Mouse (Mus musculus) kidney, postnatal 25 days (tissue): ENCODE results near the gene Usp43.

ENCODE experiments used
- DNase-seq, 2 experiments: peaks; one replicate each; pipeline ENCODE4 v3.0.0; 2021; ENCODE audit warnings: mixed read lengths in 2 of 2

Usp43 gene

GRCm38 (mm10) chr11:67921827-67922754, at the start of gene Usp43:
Usp43 (minus strand) TSS chr11:67922153.
- peak; percentile 90 to 96 for DNase-seq

GRCm38 (mm10) chr11:67967831-67968230, 45.9 kb upstream of the Usp43 start:
- no peak for DNase-seq

GRCm38 (mm10) chr11:67965905-67966878, 44.2 kb upstream of the Usp43 start, which contains the start of gene Stx8:
Stx8 (plus strand) TSS chr11:67966193.
- DNase-seq, result peak; percentile 97 to 98

- peak; percentile 92 for DNase-seq
Measured at GRCm38 (mm10) chr11:67965242-67965883, 43.4 kb upstream of the Usp43 start, which contains the start of gene Cfap52. Cfap52 (minus strand) TSS chr11:67965651.

GRCm38 (mm10) chr11:67964110-67964509, 42.2 kb upstream of the Usp43 start:
- DNase-seq, result no peak

- DNase-seq, result no peak
Measured at GRCm38 (mm10) chr11:67954413-67954812, 32.5 kb upstream of the Usp43 start.

- no peak for DNase-seq
Measured at GRCm38 (mm10) chr11:67953604-67954003, 31.7 kb upstream of the Usp43 start.

GRCm38 (mm10) chr11:67949475-67949874, 27.5 kb upstream of the Usp43 start:
- DNase-seq, result peak in 1 of 2 experiments; percentile 29

GRCm38 (mm10) chr11:67948229-67948628, 26.3 kb upstream of the Usp43 start:
- DNase-seq, result peak; percentile 36 to 77

- no peak for DNase-seq
Measured at GRCm38 (mm10) chr11:67932156-67932555, 10.2 kb upstream of the Usp43 start.

GRCm38 (mm10) chr11:67926348-67927055, 4.5 kb upstream of the Usp43 start:
- DNase-seq, result no peak

- DNase-seq, result no peak
Measured at GRCm38 (mm10) chr11:67925000-67925399, 3.0 kb upstream of the Usp43 start.

GRCm38 (mm10) chr11:67923720-67924119, 1.8 kb upstream of the Usp43 start:
- DNase-seq, result peak in 1 of 2 experiments; percentile 14

- peak; percentile 96 for DNase-seq
Measured at GRCm38 (mm10) chr11:67922755-67923125, 787 bp upstream of the Usp43 start.

GRCm38 (mm10) chr11:67921091-67921826, 694 bp downstream of the Usp43 start:
- DNase-seq, result peak; percentile 66 to 87

- no peak for DNase-seq
Measured at GRCm38 (mm10) chr11:67920226-67920960, 1.6 kb downstream of the Usp43 start.

GRCm38 (mm10) chr11:67919593-67919992, 2.4 kb downstream of the Usp43 start:
- DNase-seq, result no peak

GRCm38 (mm10) chr11:67917126-67917525, 4.8 kb downstream of the Usp43 start:
- peak in 1 of 2 experiments; percentile 27 for DNase-seq

- DNase-seq, result no peak
Measured at GRCm38 (mm10) chr11:67911074-67911473, 10.9 kb downstream of the Usp43 start.

- no peak for DNase-seq
Measured at GRCm38 (mm10) chr11:67903756-67904155, 18.2 kb downstream of the Usp43 start.
